Mouse (Mus musculus) hindbrain, embryonic 10.5 days (tissue): ENCODE data around the gene Rbm20. TPM values are rescaled to one million over a fixed set of nuclear protein-coding genes. Genes with fewer than 3 reads are reported as not detected.

Source experiments
- DNase-seq: peaks from one replicate; pipeline ENCODE4 v3.0.0-alpha.2; 2017; ENCODE audit warnings: low spot score
- H3K27ac ChIP-seq: fragments of 300-500 bp; sonication (generic); 2 replicates; pipeline ENCODE4 v1.5.1; 2016; ENCODE audit warnings: mild to moderate bottlenecking, moderate library complexity
- H3K27me3 ChIP-seq: fragments of 300-500 bp; sonication (generic); 2 replicates; pipeline ENCODE4 v1.6.1; 2016; ENCODE audit warnings: mild to moderate bottlenecking; ENCODE audit not compliant: poor library complexity, insufficient read depth, severe bottlenecking
- H3K36me3 ChIP-seq: fragments of 300-500 bp; sonication (generic); 2 replicates; pipeline ENCODE4 v1.6.1; 2016; ENCODE audit warnings: mild to moderate bottlenecking, moderate library complexity
- H3K4me1 ChIP-seq: fragments of 300-500 bp; sonication (generic); replicated peaks from 2 replicates; pipeline ENCODE4 v1.6.1; 2016; ENCODE audit warnings: mild to moderate bottlenecking
- H3K4me3 ChIP-seq: fragments of 300-500 bp; sonication (generic); 2 replicates; pipeline ENCODE4 v1.5.1; 2016; ENCODE audit warnings: mild to moderate bottlenecking, moderate library complexity
- H3K9me3 ChIP-seq: fragments of 300-500 bp; sonication (generic); 2 replicates; pipeline ENCODE4 v1.6.1; 2016; ENCODE audit warnings: mild to moderate bottlenecking, moderate library complexity
- WGBS: fragments of 180-500 bp; shearing (Covaris S2); methylation state at CpG from one replicate; pipeline ENCODE4 v1.1.7; 2016; 5-methylcytosine and 5-hydroxymethylcytosine counted together
- polyA plus RNA-seq: library from polyadenylated mRNA; unstranded; fragments of >200 nt; fragmentation: Nextera tagmentation; extraction: Ambion mirVana; gene quantifications from 2 replicates; pipeline ENCODE4 v1.2.1, GENCODE M21; 2016

Rbm20 gene
- polyA plus RNA-seq, 1 experiment from 2014 or later = 1.1 TPM

DNA sequence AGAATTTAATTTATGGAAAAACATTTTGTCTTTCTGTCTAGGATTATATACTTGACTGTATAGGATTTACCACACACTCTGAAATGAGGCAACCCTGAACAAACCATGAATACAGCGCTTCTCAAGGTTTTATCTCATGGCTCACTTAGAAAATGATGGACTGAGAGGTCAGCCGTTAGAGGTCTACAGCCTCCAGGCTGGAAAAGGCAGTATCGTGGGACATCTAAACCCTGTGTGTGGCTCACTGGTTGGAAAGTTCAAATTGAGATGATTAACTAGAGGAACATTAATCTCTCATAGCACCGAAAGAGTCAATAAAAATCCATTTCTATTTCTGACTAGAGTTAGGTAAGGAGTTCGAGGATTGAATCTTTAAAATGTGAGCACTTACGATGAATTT lies 152.9 kb downstream of the Rbm20 start:
- H3K27me3 ChIP-seq = no peaks in the 10 kb centered on the region
- DNase-seq = no peak
- peaks cover 29% of the 10 kb centered on the region for H3K4me1 ChIP-seq
- peak overlapping the region; percentile 73; the same call in 1 of the 2 replicates for H3K27ac ChIP-seq
- whole genome bisulfite sequencing = 73% methylated on average over 6 of the region's 6 CpGs
- H3K36me3 ChIP-seq = no peaks in the 10 kb centered on the region
- no peaks in the 10 kb centered on the region for H3K9me3 ChIP-seq
- H3K4me3 ChIP-seq = no peak overlapping the region

DNA sequence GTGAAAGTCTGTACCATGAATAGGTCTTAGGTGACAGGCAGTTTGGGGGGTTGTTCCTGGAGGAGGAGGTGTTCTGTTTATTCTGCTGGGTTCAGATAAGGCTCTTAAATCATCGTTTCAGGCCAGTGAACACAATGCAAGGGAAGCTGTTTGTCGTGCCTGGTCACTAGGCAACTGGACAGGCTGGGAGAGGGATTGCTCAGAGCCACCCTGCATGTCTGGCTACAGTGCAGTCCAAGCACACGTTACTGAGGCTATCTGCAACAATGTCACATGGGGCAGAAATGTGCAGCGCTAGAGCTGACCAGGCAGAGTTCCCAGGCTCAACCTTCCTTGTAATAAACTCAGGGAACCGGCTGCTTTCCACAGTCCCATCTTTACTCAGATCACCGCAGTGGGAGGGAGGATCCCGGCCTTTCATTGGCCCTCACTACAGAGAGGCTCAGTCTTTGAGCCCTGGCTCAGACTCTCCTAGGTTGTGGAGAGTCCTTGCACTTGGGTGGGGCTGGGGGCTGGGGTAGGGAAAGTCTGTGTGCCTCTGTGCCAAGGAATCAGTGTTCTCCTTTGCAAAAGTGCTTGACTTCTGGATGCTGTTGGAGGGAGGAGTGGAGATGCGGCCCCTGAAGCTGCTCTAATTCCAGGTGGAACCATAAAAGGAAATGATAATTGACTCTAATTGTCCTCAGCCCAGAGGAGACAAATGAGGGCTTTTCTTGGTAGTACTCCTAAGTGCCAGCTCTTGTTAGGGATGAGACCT lies 153.5 kb downstream of the Rbm20 start:
- no peaks in the 10 kb centered on the region for H3K9me3 ChIP-seq
- no peaks in the 10 kb centered on the region for H3K36me3 ChIP-seq
- H3K27ac ChIP-seq = peak overlapping the region; percentile 73
- DNase-seq = peak; percentile 53
- WGBS = 11% methylated on average over 8 of the region's 8 CpGs
- H3K4me3 ChIP-seq = peak overlapping the region; percentile 12
- H3K4me1 ChIP-seq = peaks cover 26% of the 10 kb centered on the region
- H3K27me3 ChIP-seq = no peaks in the 10 kb centered on the region

GRCm38 (mm10) chr19:53831164-53831448 lies 154.0 kb downstream of the Rbm20 start:
- DNase-seq = no peak
- Histone ChIP-seq H3K4me1 (peaks cover 26% of the 10 kb centered on the region), H3K4me3 (no peak overlapping the region), H3K27ac (0 out of 2 replicates have a peak overlapping the region, but pooled peaks have one; percentile 73), H3K9me3 (no peaks in the 10 kb centered on the region), H3K36me3 (no peaks in the 10 kb centered on the region), H3K27me3 (no peaks in the 10 kb centered on the region)
- 51% methylated on average over 3 of the region's 3 CpGs for WGBS

DNA sequence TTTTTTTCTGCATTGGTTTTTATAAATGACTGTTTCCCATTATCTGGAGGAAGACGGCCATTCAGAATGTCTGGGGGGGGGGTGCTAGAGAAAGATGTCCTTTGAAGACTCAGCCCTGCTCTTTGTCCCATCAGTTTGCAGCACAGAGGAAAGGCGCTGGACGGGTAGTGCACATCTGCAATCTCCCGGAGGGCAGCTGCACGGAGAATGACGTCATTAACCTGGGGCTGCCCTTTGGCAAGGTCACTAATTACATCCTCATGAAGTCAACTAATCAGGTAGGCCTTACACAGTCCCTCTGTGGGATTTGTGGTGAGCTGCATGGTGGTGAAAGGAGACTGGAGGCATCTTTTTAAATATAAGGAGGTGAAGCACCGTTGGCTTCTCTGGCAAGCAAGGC lies 155.4 kb downstream of the Rbm20 start:
- no peak overlapping the region for H3K4me3 ChIP-seq
- peaks cover 33% of the 10 kb centered on the region for H3K4me1 ChIP-seq
- no peak for DNase-seq
- 47% methylated on average over 7 of the region's 7 CpGs for WGBS
- no peaks in the 10 kb centered on the region for H3K9me3 ChIP-seq
- H3K27me3 ChIP-seq = no peaks in the 10 kb centered on the region
- H3K27ac ChIP-seq = no peak overlapping the region
- no peaks in the 10 kb centered on the region for H3K36me3 ChIP-seq

- Histone ChIP-seq H3K4me3 (no peak overlapping the region), H3K27me3 (no peaks in the 10 kb centered on the region), H3K9me3 (no peaks in the 10 kb centered on the region), H3K4me1 (peaks cover 33% of the 10 kb centered on the region), H3K27ac (no peak overlapping the region), H3K36me3 (no peaks in the 10 kb centered on the region)
- 70% methylated on average over 8 of the region's 8 CpGs for WGBS
- DNase-seq = no peak
Observed at GRCm38 (mm10) chr19:53833745-53834369, 156.8 kb downstream of the Rbm20 start.

DNA sequence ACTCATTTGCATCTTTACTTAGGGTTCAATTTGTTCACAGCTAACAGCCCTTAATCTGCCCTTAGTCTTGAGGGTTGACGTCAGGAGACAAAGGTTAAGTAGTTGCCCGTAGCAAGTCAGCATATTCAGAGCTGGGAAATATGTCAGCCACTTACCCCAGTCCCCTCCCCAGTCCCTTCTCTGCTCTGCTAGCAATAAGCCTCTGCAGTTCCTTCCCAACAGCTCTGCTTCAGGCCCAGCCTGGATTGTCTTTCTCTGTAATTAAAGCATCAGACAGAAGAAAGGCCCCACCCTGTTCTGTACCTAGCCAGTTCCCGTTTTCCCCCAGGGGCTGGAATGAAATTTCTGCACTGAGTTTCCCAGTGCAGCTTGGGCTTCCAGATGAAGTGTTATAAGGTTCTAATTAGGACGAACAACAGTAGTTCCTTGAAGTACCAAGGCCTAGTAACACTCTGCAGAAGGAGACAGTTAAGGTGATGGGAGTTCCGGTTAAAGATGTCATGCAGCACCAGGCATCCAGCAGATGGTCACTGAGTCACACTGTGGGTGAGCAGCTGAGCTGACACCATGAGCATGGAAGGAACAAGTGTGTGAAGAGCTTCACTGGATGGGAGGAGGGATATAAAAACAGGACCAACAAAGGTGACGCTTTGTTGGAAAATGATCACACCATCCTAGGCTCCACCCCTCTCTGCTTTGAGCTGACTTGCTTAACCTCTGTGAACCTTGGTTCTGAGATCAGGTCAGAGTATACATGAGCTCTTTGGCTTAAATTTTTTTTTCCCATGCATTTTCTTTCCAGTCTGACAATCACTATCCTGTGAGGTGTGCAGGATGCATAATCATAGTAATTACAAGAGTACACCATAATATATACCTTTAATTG lies 159.7 kb downstream of the Rbm20 start:
- WGBS = 59% methylated on average over 6 of the region's 6 CpGs
- H3K27me3 ChIP-seq = no peaks in the 10 kb centered on the region
- no peak for DNase-seq
- peaks cover 19% of the 10 kb centered on the region for H3K4me1 ChIP-seq
- H3K36me3 ChIP-seq = no peaks in the 10 kb centered on the region
- H3K27ac ChIP-seq = no peak overlapping the region
- H3K9me3 ChIP-seq = no peaks in the 10 kb centered on the region
- no peak overlapping the region for H3K4me3 ChIP-seq

GRCm38 (mm10) chr19:53838850-53839249 lies 161.7 kb downstream of the Rbm20 start:
- WGBS = 72% methylated on average over 9 of the region's 9 CpGs
- no peaks in the 10 kb centered on the region for H3K36me3 ChIP-seq
- no peak for DNase-seq
- peaks cover 11% of the 10 kb centered on the region for H3K4me1 ChIP-seq
- no peak overlapping the region for H3K27ac ChIP-seq
- no peaks in the 10 kb centered on the region for H3K9me3 ChIP-seq
- H3K27me3 ChIP-seq = no peaks in the 10 kb centered on the region
- H3K4me3 ChIP-seq = no peak overlapping the region

GRCm38 (mm10) chr19:53839837-53840236 lies 162.7 kb downstream of the Rbm20 start:
- Histone ChIP-seq H3K36me3 (no peaks in the 10 kb centered on the region), H3K9me3 (no peaks in the 10 kb centered on the region), H3K27me3 (no peaks in the 10 kb centered on the region), H3K27ac (no peak overlapping the region), H3K4me1 (peaks cover 11% of the 10 kb centered on the region), H3K4me3 (no peak overlapping the region)
- DNase-seq = no peak
- WGBS = 48% methylated on average over 6 of the region's 6 CpGs

GRCm38 (mm10) chr19:53841915-53842314 lies 164.8 kb downstream of the Rbm20 start:
- no peaks in the 10 kb centered on the region for H3K36me3 ChIP-seq

GRCm38 (mm10) chr19:53843972-53844371 lies 166.9 kb downstream of the Rbm20 start:
- no peaks in the 10 kb centered on the region for H3K9me3 ChIP-seq
- WGBS = 91% methylated on average over 8 of the region's 8 CpGs

More at GRCm38 (mm10) chr19:53841915-53842314, 164.8 kb downstream of the Rbm20 start:
- DNase-seq = no peak
- Histone ChIP-seq H3K9me3 (no peaks in the 10 kb centered on the region), H3K27ac (no peak overlapping the region), H3K4me1 (peaks cover 6% of the 10 kb centered on the region), H3K27me3 (no peaks in the 10 kb centered on the region), H3K4me3 (no peak overlapping the region)
- WGBS = 62% methylated on average over 8 of the region's 8 CpGs

DNA sequence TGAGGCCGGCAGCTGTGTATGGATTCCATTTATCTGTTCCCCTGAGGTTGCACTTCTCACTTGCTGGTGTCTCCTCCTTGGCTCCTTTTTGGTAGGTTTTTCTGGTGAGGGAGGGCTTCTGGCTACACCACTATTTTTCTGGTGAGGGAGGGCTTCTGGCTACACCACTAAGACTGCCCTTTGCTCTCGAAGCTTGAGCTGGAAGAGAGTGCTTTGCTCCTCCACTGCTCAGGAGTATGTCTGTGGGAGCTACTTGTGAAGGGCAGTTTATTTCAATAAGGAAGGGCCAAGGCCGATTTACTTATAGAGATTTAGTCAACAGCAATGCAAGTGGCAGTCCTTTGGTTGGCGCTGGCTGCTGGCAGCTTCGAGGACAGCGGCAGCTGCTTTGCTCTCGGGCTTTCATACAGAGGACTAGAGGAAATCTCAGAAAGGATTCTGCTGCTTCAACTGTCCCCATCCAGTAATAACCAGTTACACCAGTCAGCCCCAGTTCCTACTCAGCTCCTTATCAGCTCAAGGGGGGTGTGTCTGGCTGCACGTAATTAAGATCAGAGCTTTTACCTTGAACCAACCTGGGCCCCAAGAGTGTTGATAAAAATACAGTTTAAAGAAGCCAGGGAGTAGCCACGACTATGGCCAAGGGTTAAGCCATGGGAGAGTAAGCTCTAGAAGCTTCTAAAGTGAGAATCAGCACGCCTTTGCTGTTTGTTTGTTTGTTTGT lies 171.3 kb downstream of the Rbm20 start:
- Histone ChIP-seq H3K4me3 (no peak overlapping the region), H3K36me3 (no peaks in the 10 kb centered on the region), H3K27ac (no peak overlapping the region), H3K4me1 (peaks cover 31% of the 10 kb centered on the region), H3K27me3 (no peaks in the 10 kb centered on the region), H3K9me3 (no peaks in the 10 kb centered on the region)
- no peak for DNase-seq
- 85% methylated on average over 10 of the region's 10 CpGs for WGBS

More at GRCm38 (mm10) chr19:53843972-53844371, 166.9 kb downstream of the Rbm20 start:
- no peak for DNase-seq
- no peaks in the 10 kb centered on the region for H3K36me3 ChIP-seq
- H3K27me3 ChIP-seq = no peaks in the 10 kb centered on the region
- H3K27ac ChIP-seq = no peak overlapping the region
- no peak overlapping the region for H3K4me3 ChIP-seq
- peaks cover 4% of the 10 kb centered on the region; the same call in 1 of the 2 replicates for H3K4me1 ChIP-seq

- WGBS = 68% methylated on average over 18 of the region's 18 CpGs
- Histone ChIP-seq H3K27me3 (no peaks in the 10 kb centered on the region), H3K9me3 (no peaks in the 10 kb centered on the region), H3K27ac (peak overlapping the region; percentile 31), H3K36me3 (no peaks in the 10 kb centered on the region), H3K4me1 (peaks cover 34% of the 10 kb centered on the region), H3K4me3 (no peak overlapping the region)
- DNase-seq = no peak
Observed at GRCm38 (mm10) chr19:53850166-53850922, 173.2 kb downstream of the Rbm20 start.
